Mouse (Mus musculus): Measurements from ENCODE around the gene Ubap1l. TPM values are rescaled to one million over a fixed set of nuclear protein-coding genes. Genes with fewer than 3 reads are reported as not detected.

Gene Ubap1l
- polyA plus RNA-seq, 1 experiment = not detected

GRCm38 (mm10) chr9:65390752-65391612 is 30.1 kb downstream of the Ubap1l start:
- Histone ChIP-seq H3K4me1 (ENCODE audit: control insufficient read depth, insufficient read depth, low read length) (no peaks in the 10 kb centered on the region), H3K27ac (ENCODE audit: insufficient read depth, low read depth, low read length) (no peak overlapping the region), H3K4me3 (ENCODE audit: insufficient read depth, low read length) (peak overlapping the region; percentile 47)
- TF ChIP-seq CTCF (IDR thresholded peaks at IDR 0.05; ENCODE audit: low read depth, low read length) = no peak
- TF ChIP-seq POLR2A (IDR thresholded peaks at IDR 0.05; ENCODE audit: borderline replicate concordance, low read depth, low read length) = no peak

- H3K4me3 ChIP-seq (ENCODE audit: insufficient read depth, low read length) = peak within 1 kb of the TSS; percentile 47
- H3K4me1 ChIP-seq (ENCODE audit: control insufficient read depth, insufficient read depth, low read length) = no peaks in the 10 kb centered on the region
- no peak within 1 kb of the TSS for H3K27ac ChIP-seq (ENCODE audit: insufficient read depth, low read depth, low read length)
- TF ChIP-seq POLR2A (IDR thresholded peaks at IDR 0.05; ENCODE audit: borderline replicate concordance, low read depth, low read length) (no peak), CTCF (IDR thresholded peaks at IDR 0.05; ENCODE audit: low read depth, low read length) (no peak)
These were observed 30.7 kb downstream of the Ubap1l start, which contains the start of gene Kbtbd13 for GRCm38 (mm10) chr9:65391613-65391964. TSS of gene Kbtbd13 (minus strand) at chr9:65391652.

GRCm38 (mm10) chr9:65392638-65393364 is 32.0 kb downstream of the Ubap1l start:
- H3K4me1 ChIP-seq (ENCODE audit: control insufficient read depth, insufficient read depth, low read length) = no peaks in the 10 kb centered on the region
- no peak overlapping the region for H3K27ac ChIP-seq (ENCODE audit: insufficient read depth, low read depth, low read length)
- TF ChIP-seq CTCF (IDR thresholded peaks at IDR 0.05; ENCODE audit: low read depth, low read length) (peak; percentile 64), POLR2A (IDR thresholded peaks at IDR 0.05; ENCODE audit: borderline replicate concordance, low read depth, low read length) (no peak)
- no peak overlapping the region for H3K4me3 ChIP-seq (ENCODE audit: insufficient read depth, low read length)

- Histone ChIP-seq H3K27ac (ENCODE audit: insufficient read depth, low read depth, low read length) (no peak overlapping the region), H3K4me3 (ENCODE audit: insufficient read depth, low read length) (no peak overlapping the region), H3K4me1 (ENCODE audit: control insufficient read depth, insufficient read depth, low read length) (no peaks in the 10 kb centered on the region)
- TF ChIP-seq POLR2A (IDR thresholded peaks at IDR 0.05; ENCODE audit: borderline replicate concordance, low read depth, low read length) (no peak), CTCF (IDR thresholded peaks at IDR 0.05; ENCODE audit: low read depth, low read length) (no peak)
These were observed 32.8 kb downstream of the Ubap1l start for GRCm38 (mm10) chr9:65393606-65394005.

GRCm38 (mm10) chr9:65394360-65394759 is 33.5 kb downstream of the Ubap1l start:
- Histone ChIP-seq H3K27ac (ENCODE audit: insufficient read depth, low read depth, low read length) (no peak overlapping the region), H3K4me3 (ENCODE audit: insufficient read depth, low read length) (no peak overlapping the region), H3K4me1 (ENCODE audit: control insufficient read depth, insufficient read depth, low read length) (no peaks in the 10 kb centered on the region)
- TF ChIP-seq CTCF (IDR thresholded peaks at IDR 0.05; ENCODE audit: low read depth, low read length) (no peak), POLR2A (IDR thresholded peaks at IDR 0.05; ENCODE audit: borderline replicate concordance, low read depth, low read length) (no peak)

GRCm38 (mm10) chr9:65398279-65398678 is 37.4 kb downstream of the Ubap1l start, which contains the start of gene Rasl12:
TSS of gene Rasl12 (plus strand) at chr9:65398506.
- TF ChIP-seq POLR2A (IDR thresholded peaks at IDR 0.05; ENCODE audit: borderline replicate concordance, low read depth, low read length) = no peak
- no peak for TF ChIP-seq CTCF (IDR thresholded peaks at IDR 0.05; ENCODE audit: low read depth, low read length)
- Histone ChIP-seq H3K27ac (ENCODE audit: insufficient read depth, low read depth, low read length) (no peak within 1 kb of the TSS), H3K4me3 (ENCODE audit: insufficient read depth, low read length) (peak within 1 kb of the TSS; percentile 58), H3K4me1 (ENCODE audit: control insufficient read depth, insufficient read depth, low read length) (no peaks in the 10 kb centered on the region)

GRCm38 (mm10) chr9:65399934-65400333 is 39.1 kb downstream of the Ubap1l start:
- TF ChIP-seq POLR2A (IDR thresholded peaks at IDR 0.05; ENCODE audit: borderline replicate concordance, low read depth, low read length) (no peak), CTCF (IDR thresholded peaks at IDR 0.05; ENCODE audit: low read depth, low read length) (no peak)

GRCm38 (mm10) chr9:65404331-65405183 is 43.7 kb downstream of the Ubap1l start:
- peaks cover 5% of the 10 kb centered on the region for H3K4me1 ChIP-seq (ENCODE audit: control insufficient read depth, insufficient read depth, low read length)
- no peak overlapping the region for H3K27ac ChIP-seq (ENCODE audit: insufficient read depth, low read depth, low read length)
- no peak overlapping the region for H3K4me3 ChIP-seq (ENCODE audit: insufficient read depth, low read length)
- TF ChIP-seq POLR2A (IDR thresholded peaks at IDR 0.05; ENCODE audit: borderline replicate concordance, low read depth, low read length) (no peak), CTCF (IDR thresholded peaks at IDR 0.05; ENCODE audit: low read depth, low read length) (no peak)

More at GRCm38 (mm10) chr9:65399934-65400333, 39.1 kb downstream of the Ubap1l start:
- no peak overlapping the region for H3K4me3 ChIP-seq (ENCODE audit: insufficient read depth, low read length)
- no peak overlapping the region for H3K27ac ChIP-seq (ENCODE audit: insufficient read depth, low read depth, low read length)
- H3K4me1 ChIP-seq (ENCODE audit: control insufficient read depth, insufficient read depth, low read length) = peaks cover 5% of the 10 kb centered on the region

GRCm38 (mm10) chr9:65405184-65405449 is 44.3 kb downstream of the Ubap1l start:
- no peak overlapping the region for H3K27ac ChIP-seq (ENCODE audit: insufficient read depth, low read depth, low read length)
- H3K4me3 ChIP-seq (ENCODE audit: insufficient read depth, low read length) = no peak overlapping the region
- no peak for TF ChIP-seq POLR2A (IDR thresholded peaks at IDR 0.05; ENCODE audit: borderline replicate concordance, low read depth, low read length)
- no peak for TF ChIP-seq CTCF (IDR thresholded peaks at IDR 0.05; ENCODE audit: low read depth, low read length)
- H3K4me1 ChIP-seq (ENCODE audit: control insufficient read depth, insufficient read depth, low read length) = peaks cover 5% of the 10 kb centered on the region
